Mouse (Mus musculus): Measurements from ENCODE around the gene Ap2a1. TPM values are rescaled to one million over a fixed set of nuclear protein-coding genes. Genes with fewer than 3 reads are reported as not detected.
A peak's percentile ranks its signal among the peaks of the same experiment; 100 is the strongest.

Ap2a1 gene
- polyA plus RNA-seq, 1 experiment from 2014 or later: 74.8 TPM

DNA sequence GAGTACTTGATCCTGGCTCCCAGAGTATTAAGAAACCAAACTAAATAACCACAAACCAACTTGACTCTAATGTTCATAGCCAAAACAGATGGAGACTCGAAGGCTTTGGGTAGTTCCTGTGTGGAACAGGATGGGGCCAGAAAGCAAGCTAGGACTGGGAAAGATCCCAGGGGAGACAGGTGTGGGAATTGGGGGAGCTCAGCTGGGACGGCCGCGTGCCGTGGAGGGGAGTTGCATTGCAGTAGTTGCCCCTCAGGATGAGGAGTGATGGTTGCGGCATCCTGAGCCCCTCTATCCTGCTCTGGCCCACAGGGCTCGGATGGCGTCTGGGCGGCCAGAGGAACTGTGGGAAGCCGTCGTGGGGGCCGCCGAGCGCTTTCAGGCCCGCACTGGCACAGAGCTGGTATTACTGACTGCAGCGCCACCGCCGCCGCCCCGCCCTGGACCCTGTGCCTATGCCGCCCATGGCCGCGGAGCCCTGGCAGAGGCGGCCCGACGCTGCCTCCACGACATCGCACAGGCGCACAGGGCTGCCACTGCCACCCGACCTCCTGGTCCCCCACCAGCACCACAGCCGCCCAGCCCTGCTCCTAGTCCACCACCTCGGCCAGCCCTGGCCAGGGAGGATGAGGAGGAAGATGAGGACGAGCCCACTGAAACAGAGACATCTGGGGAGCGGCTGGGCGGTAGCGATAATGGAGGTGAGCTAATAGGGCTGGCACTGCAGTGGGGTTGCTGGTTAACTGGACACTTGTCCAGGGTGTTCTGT, 76.9 kb downstream of the Ap2a1 start:
- ATAC-seq (ENCODE audit: low FRiP score): no peak
- no peak overlapping the region for H3K4me3 ChIP-seq (ENCODE audit: low read depth, low read length)

DNA sequence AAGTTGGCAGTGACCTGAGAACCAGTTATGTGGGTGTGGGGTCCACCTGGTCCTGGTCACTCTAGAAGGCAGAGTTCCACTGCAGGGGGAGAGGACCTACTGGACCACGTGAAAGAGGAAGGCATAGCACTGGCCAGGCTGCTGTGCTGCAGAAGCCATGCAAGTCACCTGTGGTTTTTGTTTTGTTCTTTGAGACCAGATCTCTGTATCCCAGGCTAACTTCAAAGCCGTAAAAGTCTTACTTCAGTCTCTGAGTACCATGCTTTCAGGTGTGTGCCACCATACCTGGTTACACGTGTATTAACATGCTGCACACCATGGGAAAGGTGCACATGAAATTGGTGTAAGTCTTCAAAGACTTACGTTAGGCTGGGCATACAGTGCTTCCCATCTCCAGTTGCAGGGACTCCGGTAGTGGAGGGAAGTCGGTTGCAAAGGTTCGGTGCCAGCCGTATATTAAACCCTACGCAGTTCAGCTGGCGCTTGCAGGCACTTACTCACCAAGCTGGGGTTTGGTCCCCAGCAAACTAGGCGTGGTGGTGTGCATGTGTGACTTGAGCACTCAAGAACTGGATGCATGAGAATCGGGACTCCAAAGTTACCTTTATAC, 77.6 kb downstream of the Ap2a1 start:
- 0 out of 2 replicates have a peak, but pooled peaks cover 2% of the 10 kb centered on the region for H3K36me3 ChIP-seq (ENCODE audit: control insufficient read depth, insufficient read depth, low read length)
- H3K27ac ChIP-seq (ENCODE audit: low read depth, low read length): no peak overlapping the region
- no peak overlapping the region for H3K9ac ChIP-seq (ENCODE audit: low read length)
- no peak overlapping the region for H3K4me3 ChIP-seq (ENCODE audit: low read depth, low read length)
- ATAC-seq (ENCODE audit: low FRiP score) (no peak), DNase-seq (ENCODE audit: low spot score, missing footprints) (no peak)
- peaks cover 32% of the 10 kb centered on the region for H3K4me1 ChIP-seq (ENCODE audit: control insufficient read depth, insufficient read depth, low read length)
- no peaks in the 10 kb centered on the region for H3K27me3 ChIP-seq (ENCODE audit: control insufficient read depth, insufficient read depth, low read length)
- H3K4me2 ChIP-seq: no peak overlapping the region
- no peaks in the 10 kb centered on the region for H3K9me3 ChIP-seq (ENCODE audit: control insufficient read depth, low read length)
- WGBS: 93% methylated on average over 12 of the region's 12 CpGs

More for the DNA sequence above, 76.9 kb downstream of the Ap2a1 start:
- Histone ChIP-seq H3K27me3 (ENCODE audit: control insufficient read depth, insufficient read depth, low read length) (no peaks in the 10 kb centered on the region), H3K4me1 (ENCODE audit: control insufficient read depth, insufficient read depth, low read length) (peaks cover 32% of the 10 kb centered on the region), H3K4me2 (no peak overlapping the region), H3K36me3 (ENCODE audit: control insufficient read depth, insufficient read depth, low read length) (0 out of 2 replicates have a peak, but pooled peaks cover 2% of the 10 kb centered on the region), H3K9me3 (ENCODE audit: control insufficient read depth, low read length) (no peaks in the 10 kb centered on the region), H3K9ac (ENCODE audit: low read length) (no peak overlapping the region), H3K27ac (ENCODE audit: low read depth, low read length) (no peak overlapping the region)
- WGBS: 90% methylated on average over 35 of the region's 36 CpGs
- no peak for DNase-seq (ENCODE audit: low spot score, missing footprints)

DNA sequence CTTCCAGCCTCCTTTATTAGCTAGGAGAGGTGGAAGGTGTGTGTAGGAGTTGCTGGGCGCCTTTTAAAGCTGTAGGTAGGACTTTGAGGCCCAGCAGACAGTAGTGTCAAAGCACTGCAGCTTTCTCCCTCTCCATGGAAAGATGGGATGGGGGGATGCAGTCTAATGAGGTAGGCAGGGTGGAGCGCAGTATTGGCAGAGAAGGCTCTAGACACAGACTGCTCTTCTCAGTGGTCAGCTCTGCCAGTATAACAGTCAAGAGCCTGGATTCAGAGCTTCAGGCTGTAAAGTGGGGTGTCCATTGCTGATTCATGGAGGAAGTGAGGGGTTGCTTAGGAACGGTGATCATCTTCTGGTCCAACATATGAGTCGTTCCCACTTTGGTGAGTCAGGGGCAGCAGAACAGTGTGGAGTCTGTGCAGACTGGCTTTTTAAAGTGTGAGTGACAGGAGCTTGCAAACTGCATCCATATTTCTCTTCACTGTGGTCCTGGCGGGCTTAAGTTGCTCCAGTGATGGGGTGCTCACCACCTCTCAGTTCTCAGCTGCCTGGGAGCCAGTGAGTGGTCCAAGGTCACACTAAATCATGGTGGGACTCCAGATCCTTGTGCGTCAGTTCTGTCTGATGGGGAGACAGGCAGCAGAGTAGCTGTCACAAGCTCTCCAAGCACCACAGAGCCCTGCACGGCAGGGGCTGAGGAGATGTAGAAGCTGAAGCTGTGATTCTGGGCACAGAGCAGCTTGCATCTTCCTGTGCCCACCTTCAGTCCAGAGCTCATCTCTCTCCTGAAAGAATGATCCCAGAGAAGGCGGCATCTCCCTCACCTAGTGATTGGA, 78.3 kb downstream of the Ap2a1 start:
- DNase-seq (ENCODE audit: low spot score, missing footprints): no peak
- Histone ChIP-seq H3K4me1 (ENCODE audit: control insufficient read depth, insufficient read depth, low read length) (peaks cover 29% of the 10 kb centered on the region), H3K4me3 (ENCODE audit: low read depth, low read length) (peak overlapping the region; percentile 83), H3K9me3 (ENCODE audit: control insufficient read depth, low read length) (no peaks in the 10 kb centered on the region), H3K36me3 (ENCODE audit: control insufficient read depth, insufficient read depth, low read length) (0 out of 2 replicates have a peak, but pooled peaks cover 4% of the 10 kb centered on the region), H3K27me3 (ENCODE audit: control insufficient read depth, insufficient read depth, low read length) (no peaks in the 10 kb centered on the region), H3K9ac (ENCODE audit: low read length) (no peak overlapping the region; the same call in 1 of the 2 replicates), H3K4me2 (peak overlapping the region; percentile 75), H3K27ac (ENCODE audit: low read depth, low read length) (no peak overlapping the region)
- WGBS: 80% methylated on average over 8 of the region's 8 CpGs
- no peak for ATAC-seq (ENCODE audit: low FRiP score)

Other genes with a start within 250 kb of the Ap2a1 start
- not detected in 2 replicates for gene Izumo2, start 220.8 kb downstream of the Ap2a1 start, polyA plus RNA-seq (2014; fragmentation: Nextera tagmentation; extraction: Ambion mirVana)
- gene Vrk3, start 181.1 kb downstream of the Ap2a1 start, polyA plus RNA-seq (2014; fragmentation: Nextera tagmentation; extraction: Ambion mirVana): 41.7 and 43.4 TPM in 2 replicates
- gene Zfp473, start 178.4 kb downstream of the Ap2a1 start, polyA plus RNA-seq (2014; fragmentation: Nextera tagmentation; extraction: Ambion mirVana): 2.7 and 4.3 TPM in 2 replicates
- gene Nup62, start 113.4 kb downstream of the Ap2a1 start, polyA plus RNA-seq (2014; fragmentation: Nextera tagmentation; extraction: Ambion mirVana): 60.2 and 64.1 TPM in 2 replicates
- 0.84 and 1.2 TPM in 2 replicates for gene Il4i1, start 113.1 kb downstream of the Ap2a1 start, polyA plus RNA-seq (2014; fragmentation: Nextera tagmentation; extraction: Ambion mirVana)
- gene Atf5, start 112.8 kb downstream of the Ap2a1 start, polyA plus RNA-seq (2014; fragmentation: Nextera tagmentation; extraction: Ambion mirVana): 2.8 and 3.3 TPM in 2 replicates
- gene Akt1s1, start 80.5 kb downstream of the Ap2a1 start, polyA plus RNA-seq (2014; fragmentation: Nextera tagmentation; extraction: Ambion mirVana): 31.8 and 34.3 TPM in 2 replicates
- 63.4 and 69.4 TPM in 2 replicates for gene Tbc1d17, start 80.4 kb downstream of the Ap2a1 start, polyA plus RNA-seq (2014; fragmentation: Nextera tagmentation; extraction: Ambion mirVana)
- gene Pnkp, start 72.4 kb downstream of the Ap2a1 start, polyA plus RNA-seq (2014; fragmentation: Nextera tagmentation; extraction: Ambion mirVana): 26.1 and 28.6 TPM in 2 replicates
- gene Ptov1, start 59.7 kb downstream of the Ap2a1 start, polyA plus RNA-seq (2014; fragmentation: Nextera tagmentation; extraction: Ambion mirVana): 316 and 350 TPM in 2 replicates
- 69.5 and 75.4 TPM in 2 replicates for gene Med25, start 36.8 kb downstream of the Ap2a1 start, polyA plus RNA-seq (2014; fragmentation: Nextera tagmentation; extraction: Ambion mirVana)
- gene Fuz, start 33.4 kb downstream of the Ap2a1 start, polyA plus RNA-seq (2014; fragmentation: Nextera tagmentation; extraction: Ambion mirVana): 18.8 and 23.1 TPM in 2 replicates
- 0.07 TPM in 1 of 2 replicates, not detected in the other for gene Tsks, start 13.7 kb upstream of the Ap2a1 start, polyA plus RNA-seq (2014; fragmentation: Nextera tagmentation; extraction: Ambion mirVana)
- gene Cpt1c, start 45.4 kb upstream of the Ap2a1 start, polyA plus RNA-seq (2014; fragmentation: Nextera tagmentation; extraction: Ambion mirVana): 20.8 and 21.8 TPM in 2 replicates
- 276 and 281 TPM in 2 replicates for gene Prmt1, start 57.1 kb upstream of the Ap2a1 start, polyA plus RNA-seq (2014; fragmentation: Nextera tagmentation; extraction: Ambion mirVana)
- 55.6 and 65.9 TPM in 2 replicates for gene Irf3, start 68.2 kb upstream of the Ap2a1 start, polyA plus RNA-seq (2014; fragmentation: Nextera tagmentation; extraction: Ambion mirVana)
- gene Bcl2l12, start 69.2 kb upstream of the Ap2a1 start, polyA plus RNA-seq (2014; fragmentation: Nextera tagmentation; extraction: Ambion mirVana): 56.0 and 62.2 TPM in 2 replicates
- gene Scaf1, start 86.9 kb upstream of the Ap2a1 start, polyA plus RNA-seq (2014; fragmentation: Nextera tagmentation; extraction: Ambion mirVana): 43.6 and 44.4 TPM in 2 replicates
- gene Rras, start 88.5 kb upstream of the Ap2a1 start, polyA plus RNA-seq (2014; fragmentation: Nextera tagmentation; extraction: Ambion mirVana): 18.6 and 22.2 TPM in 2 replicates
- 9.6 and 12.2 TPM in 2 replicates for gene Prr12, start 123.4 kb upstream of the Ap2a1 start, polyA plus RNA-seq (2014; fragmentation: Nextera tagmentation; extraction: Ambion mirVana)
- 53.2 and 56.7 TPM in 2 replicates for gene Nosip, start 132.9 kb upstream of the Ap2a1 start, polyA plus RNA-seq (2014; fragmentation: Nextera tagmentation; extraction: Ambion mirVana)
- gene Prrg2, start 133.2 kb upstream of the Ap2a1 start, polyA plus RNA-seq (2014; fragmentation: Nextera tagmentation; extraction: Ambion mirVana): 12.7 and 13.5 TPM in 2 replicates
- gene Rcn3, start 162.7 kb upstream of the Ap2a1 start, polyA plus RNA-seq (2014; fragmentation: Nextera tagmentation; extraction: Ambion mirVana): 121 and 123 TPM in 2 replicates
- 16.1 and 18.3 TPM in 2 replicates for gene Fcgrt, start 174.4 kb upstream of the Ap2a1 start, polyA plus RNA-seq (2014; fragmentation: Nextera tagmentation; extraction: Ambion mirVana)
- gene Rps11, start 194.9 kb upstream of the Ap2a1 start, polyA plus RNA-seq (2014; fragmentation: Nextera tagmentation; extraction: Ambion mirVana): 1,376 and 1,392 TPM in 2 replicates
- gene Rpl13a, start 199.3 kb upstream of the Ap2a1 start, polyA plus RNA-seq (2014; fragmentation: Nextera tagmentation; extraction: Ambion mirVana): 1,212 and 1,290 TPM in 2 replicates
- gene Gm45713, start 206.7 kb upstream of the Ap2a1 start, polyA plus RNA-seq (2014; fragmentation: Nextera tagmentation; extraction: Ambion mirVana): 0.17 and 0.60 TPM in 2 replicates
- 0.40 and 0.97 TPM in 2 replicates for gene Flt3l, start 206.9 kb upstream of the Ap2a1 start, polyA plus RNA-seq (2014; fragmentation: Nextera tagmentation; extraction: Ambion mirVana)
- gene Pih1d1, start 224.8 kb upstream of the Ap2a1 start, polyA plus RNA-seq (2014; fragmentation: Nextera tagmentation; extraction: Ambion mirVana): 104 and 105 TPM in 2 replicates
- 22.0 and 25.7 TPM in 2 replicates for gene Aldh16a1, start 225.1 kb upstream of the Ap2a1 start, polyA plus RNA-seq (2014; fragmentation: Nextera tagmentation; extraction: Ambion mirVana)
- gene Slc17a7, start 234.5 kb upstream of the Ap2a1 start, polyA plus RNA-seq (2014; fragmentation: Nextera tagmentation; extraction: Ambion mirVana): 0.40 and 0.51 TPM in 2 replicates

All from midbrain, embryonic 11.5 days (tissue).